Mouse (Mus musculus) small intestine, adult 2 months (tissue): Measurements from ENCODE around the gene Serpinb5.

ENCODE experiments used
- CTCF ChIP-seq: fragments of 200-500 bp; IDR thresholded peaks from 2 replicates; pipeline ENCODE4 v1.5.1; 2012; ENCODE audit warnings: low read depth, mild to moderate bottlenecking, control low read depth, inconsistent platforms, low read length, moderate library complexity, mixed read lengths; ENCODE audit not compliant: insufficient replicate concordance, insufficient read length; ENCODE audit errors: extremely low read depth
- POLR2A ChIP-seq: fragments of 200-500 bp; IDR thresholded peaks from 2 replicates; pipeline ENCODE4 v1.6.1; 2012; ENCODE audit warnings: low read depth, mild to moderate bottlenecking, control low read depth, inconsistent platforms, low read length, moderate library complexity

- TF ChIP-seq CTCF (no peak), POLR2A (no peak)
These were observed 44.2 kb upstream of the Serpinb5 start for GRCm38 (mm10) chr1:106816766-106817165.
